Mouse (Mus musculus) lung, postnatal 0 days (tissue): Measurements from ENCODE around the gene Parp6. TPM values are rescaled to one million over a fixed set of nuclear protein-coding genes. Genes with fewer than 3 reads are reported as not detected.
A peak's percentile ranks its signal among the peaks of the same experiment; 100 is the strongest.

Source experiments
- ATAC-seq: fragments of 200-750 bp; cut with Nextera tagmentation; 2 replicates; pipeline ENCODE4 v1.8.0; 2017; ENCODE audit warnings: moderate library complexity
- DNase-seq: peaks from one replicate; pipeline ENCODE4 v3.0.0-alpha.2; 2016; ENCODE audit warnings: low spot score
- H3K27ac ChIP-seq: fragments of 300-500 bp; sonication (generic); 2 replicates; pipeline ENCODE4 v1.5.1; 2014; ENCODE audit warnings: antibody characterized with exemption, mild to moderate bottlenecking, low read length, mixed read lengths
- H3K27me3 ChIP-seq: fragments of 300-500 bp; sonication (generic); replicated peaks from 2 replicates; pipeline ENCODE4 v1.6.1; 2014; ENCODE audit warnings: low read length, mixed read lengths; ENCODE audit not compliant: insufficient read depth
- H3K36me3 ChIP-seq: fragments of 300-500 bp; sonication (generic); 2 replicates; pipeline ENCODE4 v1.6.1; 2014; ENCODE audit warnings: low read length, mixed read lengths; ENCODE audit not compliant: insufficient read depth
- H3K4me1 ChIP-seq: fragments of 300-500 bp; sonication (generic); 2 replicates; pipeline ENCODE4 v1.6.1; 2014; ENCODE audit warnings: antibody characterized with exemption, low read depth, low read length, mixed read lengths; ENCODE audit not compliant: insufficient read depth
- H3K4me2 ChIP-seq: fragments of 300-500 bp; sonication (generic); replicated peaks from 2 replicates; pipeline ENCODE4 v1.6.1; 2014; ENCODE audit warnings: low read depth, mild to moderate bottlenecking, low read length, moderate library complexity, mixed read lengths
- H3K4me3 ChIP-seq: fragments of 300-500 bp; sonication (generic); 2 replicates; pipeline ENCODE4 v1.5.1; 2014; ENCODE audit warnings: low read depth, low read length
- H3K9ac ChIP-seq: fragments of 300-500 bp; sonication (generic); replicated peaks from 2 replicates; pipeline ENCODE4 v1.6.1; 2014; ENCODE audit warnings: low read depth, mild to moderate bottlenecking
- H3K9me3 ChIP-seq: fragments of 300-500 bp; sonication (generic); 2 replicates; pipeline ENCODE4 v1.6.1; 2016; ENCODE audit warnings: low read length, mixed read lengths
- CTCF ChIP-seq: IDR thresholded peaks from 2 replicates; pipeline ENCODE4 v1.5.1; 2016; ENCODE audit warnings: antibody characterized with exemption, mild to moderate bottlenecking
- EP300 ChIP-seq: IDR thresholded peaks from 2 replicates; pipeline ENCODE4 v1.6.1; 2016; ENCODE audit warnings: antibody characterized with exemption, mild to moderate bottlenecking, control low read depth
- WGBS: fragments of 180-500 bp; shearing (Covaris S2); extraction: QIAGEN DNeasy Blood & Tissue Kit; methylation state at CpG from one replicate; pipeline ENCODE4 v1.1.7; 2014; 5-methylcytosine and 5-hydroxymethylcytosine counted together
- polyA plus RNA-seq: library from polyadenylated mRNA; unstranded; fragments of >200 nt; fragmentation: Nextera tagmentation; extraction: Ambion mirVana; gene quantifications from 2 replicates; pipeline ENCODE4 v1.2.1, GENCODE M21; 2015

The Parp6 gene
- polyA plus RNA-seq, 1 experiment from 2014 or later: 18.3 TPM

- H3K27me3 ChIP-seq: no peaks in the 10 kb centered on the region
- no peaks in the 10 kb centered on the region for H3K9me3 ChIP-seq
- no peak overlapping the region for H3K9ac ChIP-seq
- TF ChIP-seq CTCF (no peak), EP300 (no peak)
- peaks cover 21% of the 10 kb centered on the region for H3K36me3 ChIP-seq
- no peak for ATAC-seq
- 86% methylated on average over 8 of the region's 8 CpGs for WGBS
- H3K4me1 ChIP-seq: peaks cover 8% of the 10 kb centered on the region
- no peak overlapping the region for H3K4me2 ChIP-seq
- DNase-seq: no peak
- H3K27ac ChIP-seq: no peak overlapping the region
- no peak overlapping the region for H3K4me3 ChIP-seq
Observed at GRCm38 (mm10) chr9:59666016-59666415, 48.9 kb downstream of the Parp6 start.

- Histone ChIP-seq H3K4me1 (peaks cover 4% of the 10 kb centered on the region), H3K4me3 (no peak overlapping the region), H3K27ac (no peak overlapping the region), H3K9me3 (no peaks in the 10 kb centered on the region), H3K9ac (no peak overlapping the region), H3K27me3 (no peaks in the 10 kb centered on the region), H3K36me3 (peaks cover 27% of the 10 kb centered on the region), H3K4me2 (no peak overlapping the region)
- TF ChIP-seq CTCF (no peak), EP300 (no peak)
- no peak for DNase-seq
- WGBS: 68% methylated on average over 1 of the region's 1 CpGs
- no peak for ATAC-seq
Observed at GRCm38 (mm10) chr9:59666813-59667212, 49.7 kb downstream of the Parp6 start.

GRCm38 (mm10) chr9:59667250-59667649, 50.2 kb downstream of the Parp6 start:
- Histone ChIP-seq H3K4me1 (peaks cover 4% of the 10 kb centered on the region), H3K27ac (no peak overlapping the region), H3K4me3 (no peak overlapping the region), H3K27me3 (no peaks in the 10 kb centered on the region), H3K4me2 (no peak overlapping the region), H3K36me3 (peaks cover 31% of the 10 kb centered on the region), H3K9ac (no peak overlapping the region), H3K9me3 (no peaks in the 10 kb centered on the region)
- 56% methylated on average over 4 of the region's 4 CpGs for WGBS
- TF ChIP-seq CTCF (no peak), EP300 (no peak)
- DNase-seq: no peak
- ATAC-seq: no peak

- 71% methylated on average over 6 of the region's 6 CpGs for WGBS
- Histone ChIP-seq H3K4me3 (no peak overlapping the region), H3K27me3 (no peaks in the 10 kb centered on the region), H3K9me3 (no peaks in the 10 kb centered on the region), H3K4me1 (peaks cover 4% of the 10 kb centered on the region), H3K27ac (no peak overlapping the region), H3K4me2 (no peak overlapping the region), H3K36me3 (peaks cover 34% of the 10 kb centered on the region), H3K9ac (no peak overlapping the region)
- no peak for TF ChIP-seq CTCF
- TF ChIP-seq EP300: no peak
- DNase-seq (no peak), ATAC-seq (no peak)
Observed at GRCm38 (mm10) chr9:59667904-59668303, 50.8 kb downstream of the Parp6 start.

GRCm38 (mm10) chr9:59668473-59668872, 51.4 kb downstream of the Parp6 start:
- Histone ChIP-seq H3K27ac (no peak overlapping the region), H3K4me3 (no peak overlapping the region), H3K9me3 (no peaks in the 10 kb centered on the region), H3K36me3 (peaks cover 40% of the 10 kb centered on the region), H3K27me3 (no peaks in the 10 kb centered on the region), H3K9ac (no peak overlapping the region), H3K4me1 (peaks cover 4% of the 10 kb centered on the region), H3K4me2 (no peak overlapping the region)
- DNase-seq (no peak), ATAC-seq (no peak)
- 79% methylated on average over 7 of the region's 7 CpGs for WGBS
- TF ChIP-seq EP300 (no peak), CTCF (no peak)

DNA sequence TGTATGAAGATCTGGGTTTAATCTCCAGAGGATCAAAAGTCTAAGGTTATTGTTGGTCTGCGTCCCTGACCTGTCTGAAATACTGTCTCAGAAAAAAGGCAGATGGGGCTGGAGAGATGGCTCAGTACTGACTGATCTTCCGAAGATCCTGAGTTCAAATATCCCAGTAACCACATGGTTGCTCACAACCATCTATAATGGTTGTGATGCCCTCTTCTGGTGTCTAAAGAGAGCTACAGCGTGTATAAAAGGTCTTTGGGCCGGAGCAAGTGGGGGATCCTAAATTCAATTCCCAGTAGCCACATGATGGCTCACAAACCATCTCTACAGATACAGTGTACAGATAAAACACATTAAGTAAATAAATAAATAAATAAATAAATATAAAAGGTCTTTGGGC, 52.1 kb downstream of the Parp6 start:
- peak; percentile 53 for DNase-seq
- TF ChIP-seq CTCF (peak; percentile 64), EP300 (no peak)
- Histone ChIP-seq H3K4me1 (no peaks in the 10 kb centered on the region), H3K27ac (no peak overlapping the region), H3K27me3 (no peaks in the 10 kb centered on the region), H3K9ac (no peak overlapping the region), H3K4me2 (no peak overlapping the region), H3K36me3 (peaks cover 46% of the 10 kb centered on the region), H3K4me3 (no peak overlapping the region), H3K9me3 (no peaks in the 10 kb centered on the region)
- WGBS: 72% methylated on average over 4 of the region's 4 CpGs
- no peak for ATAC-seq

DNA sequence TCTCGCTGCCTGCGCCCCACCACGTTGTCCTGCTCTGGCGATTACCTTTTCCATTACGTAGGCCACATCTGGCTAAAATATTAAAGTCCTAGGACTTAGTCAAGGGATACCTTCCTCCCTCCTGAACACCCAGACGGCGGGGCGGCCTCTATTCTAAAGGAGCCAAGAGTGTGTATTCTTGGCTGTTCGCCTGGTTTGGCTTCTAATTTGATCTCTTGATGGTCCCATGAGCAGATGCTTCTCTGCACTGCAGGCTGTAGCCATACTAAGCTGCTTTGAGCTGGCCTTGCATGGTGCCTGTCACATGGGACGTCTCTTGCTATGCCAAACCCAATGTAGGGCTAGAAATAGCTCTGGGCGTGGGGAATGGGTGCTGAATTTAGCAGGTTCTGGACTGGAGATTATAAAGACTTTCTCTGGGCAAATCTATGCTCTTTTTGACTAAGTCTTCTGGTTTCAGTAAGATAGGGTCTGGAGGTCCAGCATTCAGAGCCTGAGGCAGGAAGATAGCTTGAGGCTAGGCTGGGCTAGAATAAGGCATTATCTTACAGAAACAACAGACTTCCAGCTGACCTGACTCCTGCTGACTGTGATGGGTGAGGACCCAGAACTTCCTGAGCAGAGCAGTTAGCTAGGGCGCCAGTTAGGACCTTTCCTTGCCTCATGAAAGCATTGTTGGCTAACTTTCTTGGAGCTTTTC, 55.3 kb downstream of the Parp6 start:
- no peak overlapping the region for H3K27ac ChIP-seq
- no peak for TF ChIP-seq EP300
- DNase-seq (no peak), ATAC-seq (no peak)
- no peak overlapping the region for H3K4me2 ChIP-seq
- no peaks in the 10 kb centered on the region for H3K4me1 ChIP-seq
- H3K9me3 ChIP-seq: no peaks in the 10 kb centered on the region
- H3K9ac ChIP-seq: no peak overlapping the region
- H3K4me3 ChIP-seq: no peak overlapping the region
- H3K27me3 ChIP-seq: no peaks in the 10 kb centered on the region
- peaks cover 59% of the 10 kb centered on the region for H3K36me3 ChIP-seq
- 88% methylated on average over 12 of the region's 12 CpGs for WGBS
